In genomic region chr13:100787316-100788010, GRCm38 (mm10) we compare ENCODE assay signal across 16 mouse cellular contexts. TPM values are rescaled to one million over a fixed set of nuclear protein-coding genes. Genes with fewer than 3 reads are reported as not detected.
DNase-seq lines count a peak whose midpoint lies in the region; ATAC-seq and TF ChIP-seq lines count a peak whose summit lies in the region.
"Had no signal": no experiment of that assay in that cellular context is flagged by ENCODE, and none has a peak within 500 bp of the region (broad histone marks: within the 10 kb centered on the region; RNA-seq: fewer than 3 reads in every experiment).

No protein-coding gene starts in this region.

- ATAC-seq in hindbrain, embryonic 11.5 days (ENCODE audit: low FRiP score): no peak

- peak; percentile 51 for DNase-seq in heart, embryonic 10.5 days (ENCODE audit: low spot score)
- no peak for DNase-seq in heart, adult 2 months
- peak; percentile 10 to 11 for DNase-seq in urinary bladder, postnatal 36 days (ENCODE audit: low spot score in 2 of 2)
- no peak for DNase-seq in urinary bladder, adult 18-20 months (ENCODE audit: low spot score in 2 of 2)
- DNase-seq in lung, adult 2 months: peak; percentile 12
- no peak for DNase-seq in hindbrain, embryonic 11.5 days (ENCODE audit: low spot score)
- DNase-seq in retina, embryonic 14.5 days (ENCODE audit: low spot score): no peak
- DNase-seq in thymus, postnatal 0 days (ENCODE audit: low spot score): no peak
- DNase-seq: adrenal gland, postnatal 25 days; heart, adult 18-20 months; heart, postnatal 14 days; liver, postnatal 0 days; right cerebral cortex, postnatal 4 days; thymus, postnatal 25 days had no signal

- H3K4me2 ChIP-seq in hindbrain, embryonic 11.5 days (replicated peaks; ENCODE audit: low read depth, low read length): no peak overlapping the region

- H3K27ac ChIP-seq in heart, embryonic 10.5 days: no peak overlapping the region
- H3K27ac ChIP-seq in heart, adult 2 months: no peak overlapping the region
- no peak overlapping the region for H3K27ac ChIP-seq in hindbrain, embryonic 11.5 days (ENCODE audit: low read depth, low read length)
- H3K27ac ChIP-seq: limb, embryonic 12.5 days had no signal

- H3K36me3 ChIP-seq in heart, embryonic 10.5 days: peaks cover 26% of the 10 kb centered on the region
- no peaks in the 10 kb centered on the region for H3K36me3 ChIP-seq in heart, adult 2 months (ENCODE audit: control insufficient read depth, insufficient read depth, low read length)
- no peaks in the 10 kb centered on the region for H3K36me3 ChIP-seq in hindbrain, embryonic 11.5 days (ENCODE audit: control insufficient read depth, insufficient read depth, low read length)

- no peaks in the 10 kb centered on the region for H3K27me3 ChIP-seq in heart, embryonic 10.5 days (ENCODE audit: insufficient read depth, poor library complexity, severe bottlenecking)
- no peaks in the 10 kb centered on the region for H3K27me3 ChIP-seq in heart, adult 2 months (ENCODE audit: control insufficient read depth, insufficient read depth, low read length)
- H3K27me3 ChIP-seq in hindbrain, embryonic 11.5 days (ENCODE audit: control insufficient read depth, insufficient read depth, low read length): no peaks in the 10 kb centered on the region
- H3K27me3 ChIP-seq: limb, embryonic 12.5 days had no signal

- H3K4me1 ChIP-seq in heart, embryonic 10.5 days: peaks cover 20% of the 10 kb centered on the region
- H3K4me1 ChIP-seq in heart, adult 2 months (ENCODE audit: control insufficient read depth, insufficient read depth, low read length): no peaks in the 10 kb centered on the region; the same call in 1 of the 2 replicates
- H3K4me1 ChIP-seq in lung, adult 2 months (ENCODE audit: control insufficient read depth, insufficient read depth, low read length): peaks cover 2% of the 10 kb centered on the region; the same call in 1 of the 2 replicates
- peaks cover 3% of the 10 kb centered on the region; the same call in 1 of the 2 replicates for H3K4me1 ChIP-seq in hindbrain, embryonic 11.5 days (replicated peaks; ENCODE audit: control insufficient read depth, insufficient read depth, low read length)

- no peaks in the 10 kb centered on the region for H3K79me2 ChIP-seq in heart, adult 2 months (replicated peaks; ENCODE audit: control insufficient read depth, insufficient read depth, low read length)

- TF ChIP-seq POLR2A in heart, adult 2 months (IDR thresholded peaks at IDR 0.05; ENCODE audit: insufficient read depth, low read depth, low read length): no peak
- no peak for TF ChIP-seq POLR2A in lung, adult 2 months (IDR thresholded peaks at IDR 0.05; ENCODE audit: borderline replicate concordance, extremely low read depth, low read depth, low read length)

- no peak overlapping the region for H3K4me3 ChIP-seq in heart, embryonic 10.5 days
- no peak overlapping the region for H3K4me3 ChIP-seq in heart, adult 2 months
- H3K4me3 ChIP-seq in lung, adult 2 months (replicated peaks; ENCODE audit: extremely low read depth, low read depth, low read length): no peak overlapping the region
- no peak overlapping the region for H3K4me3 ChIP-seq in hindbrain, embryonic 11.5 days (ENCODE audit: low read depth, low read length)

- no peak overlapping the region for H3K9ac ChIP-seq in heart, adult 2 months (ENCODE audit: low read depth, low read length)
- no peak overlapping the region for H3K9ac ChIP-seq in hindbrain, embryonic 11.5 days (ENCODE audit: low read depth, low read length)
- H3K9ac ChIP-seq: limb, embryonic 12.5 days had no signal

- no peaks in the 10 kb centered on the region for H3K9me3 ChIP-seq in heart, embryonic 10.5 days
- H3K9me3 ChIP-seq in hindbrain, embryonic 11.5 days (ENCODE audit: control insufficient read depth, low read length): no peaks in the 10 kb centered on the region
- H3K9me3 ChIP-seq: midbrain, embryonic 10.5 days had no signal

- no peak for TF ChIP-seq CTCF in heart, adult 2 months (IDR thresholded peaks at IDR 0.05)
- no peak for TF ChIP-seq CTCF in lung, adult 2 months (IDR thresholded peaks at IDR 0.05; ENCODE audit: insufficient read depth, low read length)

- WGBS in heart, embryonic 10.5 days: 76% methylated on average over 6 of the region's 6 CpGs
- 91% methylated on average over 6 of the region's 6 CpGs for WGBS in heart, adult 2 months
- WGBS in lung, adult 2 months: 72% methylated on average over 6 of the region's 6 CpGs
- WGBS in hindbrain, embryonic 11.5 days: 72% methylated on average over 6 of the region's 6 CpGs

- no peak for TF ChIP-seq EP300 in heart, adult 2 months (IDR thresholded peaks at IDR 0.05; ENCODE audit: insufficient read depth, low read depth, low read length)

- intact Hi-C loops in heart, adult 2 months (cut with DNase I): loop anchor here (2.0 kb wide), 1 partner anchor 43 kb away; the partner anchor contains the start of gene Mrps36

RNA-seq across cellular contexts. Expression of gene Ccnb1, which starts 1.1 kb away (rescaled TPM):
- 295 and 306 TPM in 2 replicates for polyA plus RNA-seq in heart, embryonic 10.5 days (2016; fragmentation: Nextera tagmentation; extraction: Ambion mirVana)
- under 1 TPM; 0.21 to 0.41 TPM for total RNA-seq in heart, adult 2 months (2021)
- 0.35 and 0.59 TPM in 2 replicates for polyA plus RNA-seq in heart, adult 2 months (2012; rRNA removed)
- 0.85 and 3.2 TPM in 2 replicates for polyA plus RNA-seq in lung, adult 2 months (2012; rRNA removed)
- 322 and 345 TPM in 2 replicates for polyA plus RNA-seq in hindbrain, embryonic 11.5 days (2014; fragmentation: Nextera tagmentation; extraction: Ambion mirVana)
- polyA plus RNA-seq in thymus, postnatal 0 days (2015; fragmentation: Nextera tagmentation; extraction: Ambion mirVana): 223 and 233 TPM in 2 replicates

RNA-seq across cellular contexts. Expression of gene Cenph, which starts 11.8 kb away (rescaled TPM):
- 28.9 and 38.1 TPM in 2 replicates for polyA plus RNA-seq in heart, embryonic 10.5 days (2016; fragmentation: Nextera tagmentation; extraction: Ambion mirVana)
- total RNA-seq in heart, adult 2 months (2021): under 1 TPM in 1 of 2 experiments, not detected in 1; 0.23 TPM
- 0.08 TPM in 1 of 2 replicates, not detected in the other for polyA plus RNA-seq in heart, adult 2 months (2012; rRNA removed)
- polyA plus RNA-seq in lung, adult 2 months (2012; rRNA removed): 0.18 and 0.25 TPM in 2 replicates
- 46.6 and 48.0 TPM in 2 replicates for polyA plus RNA-seq in hindbrain, embryonic 11.5 days (2014; fragmentation: Nextera tagmentation; extraction: Ambion mirVana)
- polyA plus RNA-seq in thymus, postnatal 0 days (2015; fragmentation: Nextera tagmentation; extraction: Ambion mirVana): 36.9 TPM in 2 replicates
- total RNA-seq: heart, adult 18-20 months had no signal

RNA-seq across cellular contexts. Expression of gene Mrps36, which starts 43.0 kb away (rescaled TPM):
- polyA plus RNA-seq in heart, embryonic 10.5 days (2016; fragmentation: Nextera tagmentation; extraction: Ambion mirVana): 202 and 238 TPM in 2 replicates
- 100 to 1,000 TPM; 185 to 206 TPM for total RNA-seq in heart, adult 2 months (2021)
- 161 and 254 TPM in 2 replicates for polyA plus RNA-seq in heart, adult 2 months (2012; rRNA removed)
- 27.0 and 29.2 TPM in 2 replicates for polyA plus RNA-seq in lung, adult 2 months (2012; rRNA removed)
- polyA plus RNA-seq in hindbrain, embryonic 11.5 days (2014; fragmentation: Nextera tagmentation; extraction: Ambion mirVana): 135 and 139 TPM in 2 replicates
- polyA plus RNA-seq in thymus, postnatal 0 days (2015; fragmentation: Nextera tagmentation; extraction: Ambion mirVana): 228 and 249 TPM in 2 replicates

RNA-seq across cellular contexts. Expression of gene Slc30a5, which starts 45.8 kb away (rescaled TPM):
- polyA plus RNA-seq in heart, embryonic 10.5 days (2016; fragmentation: Nextera tagmentation; extraction: Ambion mirVana): 39.0 and 45.6 TPM in 2 replicates
- 10 to 100 TPM; 21.0 to 21.2 TPM for total RNA-seq in heart, adult 2 months (2021)
- polyA plus RNA-seq in heart, adult 2 months (2012; rRNA removed): 13.4 and 25.0 TPM in 2 replicates
- 21.2 and 29.4 TPM in 2 replicates for polyA plus RNA-seq in lung, adult 2 months (2012; rRNA removed)
- 46.0 and 51.3 TPM in 2 replicates for polyA plus RNA-seq in hindbrain, embryonic 11.5 days (2014; fragmentation: Nextera tagmentation; extraction: Ambion mirVana)
- polyA plus RNA-seq in thymus, postnatal 0 days (2015; fragmentation: Nextera tagmentation; extraction: Ambion mirVana): 43.2 and 45.8 TPM in 2 replicates

RNA-seq across cellular contexts. Expression of gene Cdk7, which starts 56.7 kb away (rescaled TPM):
- polyA plus RNA-seq in heart, embryonic 10.5 days (2016; fragmentation: Nextera tagmentation; extraction: Ambion mirVana): 86.2 and 106 TPM in 2 replicates
- 10 to 100 TPM; 21.7 to 24.0 TPM for total RNA-seq in heart, adult 2 months (2021)
- polyA plus RNA-seq in heart, adult 2 months (2012; rRNA removed): 11.2 and 18.2 TPM in 2 replicates
- 8.9 and 12.8 TPM in 2 replicates for polyA plus RNA-seq in lung, adult 2 months (2012; rRNA removed)
- polyA plus RNA-seq in hindbrain, embryonic 11.5 days (2014; fragmentation: Nextera tagmentation; extraction: Ambion mirVana): 78.0 TPM in 2 replicates
- polyA plus RNA-seq in thymus, postnatal 0 days (2015; fragmentation: Nextera tagmentation; extraction: Ambion mirVana): 86.5 and 93.0 TPM in 2 replicates

Comparison
In these comparisons a context has a peak if more than half of its experiments do, and no peak if none do; other contexts are left out.
1. DNase-seq: peak in heart, embryonic 10.5 days (single experiment), urinary bladder, postnatal 36 days (2 of 2) and lung, adult 2 months (single experiment); none in heart, adult 2 months (0 of 2), urinary bladder, adult 18-20 months (0 of 2), hindbrain, embryonic 11.5 days (single experiment), retina, embryonic 14.5 days (single experiment) and thymus, postnatal 0 days (single experiment).
2. RNA of gene Ccnb1, which starts 1.1 kb away (polyA plus RNA-seq): 322 to 345 TPM in hindbrain, embryonic 11.5 days, 295 to 306 TPM in heart, embryonic 10.5 days and 223 to 233 TPM in thymus, postnatal 0 days; 0.85 to 3.2 TPM in lung, adult 2 months and 0.35 to 0.59 TPM in heart, adult 2 months; every median in the first group is over 10 times any median in the second.
3. RNA of gene Cenph, which starts 11.8 kb away (polyA plus RNA-seq): 46.6 to 48.0 TPM in hindbrain, embryonic 11.5 days, 28.9 to 38.1 TPM in heart, embryonic 10.5 days and 36.9 TPM in thymus, postnatal 0 days; 0.18 to 0.25 TPM in lung, adult 2 months and 0.08 TPM in heart, adult 2 months; every median in the first group is over 10 times any median in the second.